Mouse (Mus musculus) layer of hippocampus, adult 8-10 months (tissue): ENCODE measurements around the gene Sprr2a2. TPM values are rescaled to one million over a fixed set of nuclear protein-coding genes. Genes with fewer than 3 reads are reported as not detected.
"Not testable (repeated sequence)": the region's sequence is repeated elsewhere in the genome, so short reads cannot be mapped to it uniquely, and the experiment has no call there.

Experiments
- DNase-seq, 2 experiments: peaks; one replicate each; pipeline ENCODE4 v3.0.0; 2022; ENCODE audit warnings: low spot score in 2 of 2
- total RNA-seq, 4 experiments: library from RNA; stranded (reverse); gene quantifications; 2 replicates each; pipeline ENCODE4 v1.2.4; 2022

Gene Sprr2a2
- total RNA-seq, result not detected

- DNase-seq, result not testable (repeated sequence)
These were observed at the start of gene Sprr2a2, which contains the start of gene Sprr2a1 for GRCm38 (mm10) chr3:92215569-92215968. Sprr2a2 (plus strand) TSS chr3:92215920. Sprr2a1 (plus strand) TSS chr3:92215799.

- no peak for DNase-seq
These were observed 45.9 kb upstream of the Sprr2a2 start for GRCm38 (mm10) chr3:92169847-92170246.

- no peak for DNase-seq
These were observed 38.8 kb upstream of the Sprr2a2 start for GRCm38 (mm10) chr3:92176880-92177279.

GRCm38 (mm10) chr3:92195512-92196200 is 20.1 kb upstream of the Sprr2a2 start:
- DNase-seq, result no peak

- DNase-seq, result not testable (repeated sequence)
These were observed 4.4 kb upstream of the Sprr2a2 start for GRCm38 (mm10) chr3:92211133-92211925.

GRCm38 (mm10) chr3:92212059-92212458 is 3.7 kb upstream of the Sprr2a2 start:
- not testable (repeated sequence) for DNase-seq

- not testable (repeated sequence) for DNase-seq
These were observed 2.1 kb upstream of the Sprr2a2 start for GRCm38 (mm10) chr3:92213651-92214050.

GRCm38 (mm10) chr3:92219031-92219430 is 3.3 kb downstream of the Sprr2a2 start:
- DNase-seq, result not testable (repeated sequence)

- DNase-seq, result not testable (repeated sequence)
These were observed 8.0 kb downstream of the Sprr2a2 start for GRCm38 (mm10) chr3:92223708-92224107.

- DNase-seq, result not testable (repeated sequence)
These were observed 11.7 kb downstream of the Sprr2a2 start for GRCm38 (mm10) chr3:92227410-92227809.

GRCm38 (mm10) chr3:92236463-92237189 is 20.9 kb downstream of the Sprr2a2 start:
- not testable (repeated sequence) for DNase-seq

- DNase-seq, result not testable (repeated sequence)
These were observed 23.0 kb downstream of the Sprr2a2 start for GRCm38 (mm10) chr3:92238736-92239135.

GRCm38 (mm10) chr3:92239197-92239596 is 23.5 kb downstream of the Sprr2a2 start:
- DNase-seq, result not testable (repeated sequence)

GRCm38 (mm10) chr3:92244833-92245232 is 29.1 kb downstream of the Sprr2a2 start:
- DNase-seq, result not testable (repeated sequence)

- not testable (repeated sequence) for DNase-seq
These were observed 30.5 kb downstream of the Sprr2a2 start for GRCm38 (mm10) chr3:92246245-92246644.

GRCm38 (mm10) chr3:92248494-92248893 is 32.8 kb downstream of the Sprr2a2 start:
- not testable (repeated sequence) for DNase-seq

- DNase-seq, result not testable (repeated sequence)
These were observed 34.7 kb downstream of the Sprr2a2 start for GRCm38 (mm10) chr3:92250450-92250849.

- DNase-seq, result not testable (repeated sequence)
These were observed 38.1 kb downstream of the Sprr2a2 start for GRCm38 (mm10) chr3:92253860-92254259.

- DNase-seq, result not testable (repeated sequence)
These were observed 42.8 kb downstream of the Sprr2a2 start for GRCm38 (mm10) chr3:92258526-92258925.

GRCm38 (mm10) chr3:92263462-92263861 is 47.7 kb downstream of the Sprr2a2 start:
- DNase-seq, result not testable (repeated sequence)

- not testable (repeated sequence) for DNase-seq
These were observed 55.8 kb downstream of the Sprr2a2 start for GRCm38 (mm10) chr3:92271414-92271985.
